Comparison of ENCODE assay signal across 8 mouse cellular contexts in the genomic region with DNA sequence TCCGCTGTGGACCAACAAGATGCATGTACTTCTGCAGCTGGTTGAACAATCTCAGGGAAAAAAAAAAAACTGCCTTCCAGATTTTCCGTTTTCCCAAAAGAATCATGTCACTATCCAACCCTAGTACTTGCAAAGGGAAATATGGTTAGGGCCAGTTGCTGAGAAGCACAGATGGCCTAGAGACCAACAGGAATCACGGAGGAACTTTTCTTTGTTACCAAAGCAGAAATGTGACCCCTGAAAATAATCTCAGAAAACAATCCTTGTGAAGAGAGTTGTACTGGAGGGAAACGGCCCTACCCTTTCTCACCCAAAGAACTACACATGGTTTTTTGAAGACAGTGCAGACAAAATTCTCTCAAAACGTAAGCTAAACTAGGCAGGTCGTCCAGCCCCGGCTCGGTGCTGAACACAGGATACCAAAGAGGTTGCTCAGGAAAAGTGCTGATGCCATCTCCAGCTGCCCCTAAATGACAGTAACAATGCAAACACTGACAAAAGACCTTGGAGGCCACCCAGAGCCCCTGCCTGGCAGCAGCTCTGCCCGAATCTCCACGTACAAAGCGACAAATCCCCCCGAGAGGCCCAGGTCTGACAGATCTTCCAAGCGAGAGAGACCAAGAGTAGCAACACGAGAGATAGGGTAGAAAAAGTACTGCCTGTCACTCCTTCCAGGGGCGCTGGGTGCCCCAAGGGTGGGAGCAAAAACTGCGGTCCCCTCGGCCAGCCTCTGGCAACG. TPM values are rescaled to one million over a fixed set of nuclear protein-coding genes. Genes with fewer than 3 reads are reported as not detected.
DNase-seq lines count a peak whose midpoint lies in the region; ATAC-seq and TF ChIP-seq lines count a peak whose summit lies in the region.

No protein-coding gene starts in this region.

- intact Hi-C loops in gastrocnemius, adult 2 months (cut with DNase I): loop anchor here (1.0 to 5.0 kb wide), 4 partner anchors 22 to 97 kb away; a partner anchor contains a TSS

- H3K4me3 ChIP-seq in gastrocnemius, adult 2 months: peak overlapping the region; percentile 82
- peak overlapping the region; percentile 99 for H3K4me3 ChIP-seq in embryonic fibroblast, embryonic 13.5 days (ENCODE audit: insufficient read depth, low read length)
- peak overlapping the region; percentile 87 for H3K4me3 ChIP-seq in hindbrain, embryonic 10.5 days
- peak overlapping the region; percentile 91 for H3K4me3 ChIP-seq in limb, embryonic 12.5 days (replicated peaks)
- peak overlapping the region; percentile 89 for H3K4me3 ChIP-seq in myocyte

- TF ChIP-seq POLR2A in embryonic fibroblast, embryonic 13.5 days (IDR thresholded peaks at IDR 0.05; ENCODE audit: low read depth, low read length): no peak
- no peak for TF ChIP-seq POLR2A in myocyte (IDR thresholded peaks at IDR 0.05; ENCODE audit: insufficient read length, low read depth)

- no peaks in the 10 kb centered on the region for H3K27me3 ChIP-seq in hindbrain, embryonic 10.5 days (ENCODE audit: insufficient read depth, poor library complexity, severe bottlenecking)
- H3K27me3 ChIP-seq in limb, embryonic 12.5 days: no peaks in the 10 kb centered on the region
- H3K27me3 ChIP-seq in myocyte (ENCODE audit: control insufficient read depth, insufficient read depth, insufficient read length): no peaks in the 10 kb centered on the region

- peak overlapping the region; percentile 93 for H3K27ac ChIP-seq in gastrocnemius, adult 2 months
- H3K27ac ChIP-seq in embryonic fibroblast, embryonic 13.5 days (ENCODE audit: insufficient read depth, low read length): peak overlapping the region; percentile 75
- peak overlapping the region; percentile 98 for H3K27ac ChIP-seq in hindbrain, embryonic 10.5 days
- H3K27ac ChIP-seq in limb, embryonic 12.5 days: peak overlapping the region; percentile 98

- H3K4me2 ChIP-seq in limb, embryonic 12.5 days: peak overlapping the region; percentile 72
- peak overlapping the region; percentile 81 for H3K4me2 ChIP-seq in myocyte (ENCODE audit: low read depth)

- WGBS in hindbrain, embryonic 10.5 days: 2% methylated on average over 18 of the region's 18 CpGs
- 2% methylated on average over 18 of the region's 18 CpGs for WGBS in limb, embryonic 12.5 days

- no peaks in the 10 kb centered on the region for H3K9me3 ChIP-seq in hindbrain, embryonic 10.5 days
- H3K9me3 ChIP-seq in limb, embryonic 12.5 days: no peaks in the 10 kb centered on the region

- H3ac ChIP-seq in myocyte (ENCODE audit: control insufficient read depth, insufficient read length): peak overlapping the region; percentile 97

- DNase-seq in gastrocnemius, adult 2 months: no peak
- DNase-seq in gastrocnemius, postnatal 4 days (ENCODE audit: low spot score in 2 of 2): no peak
- DNase-seq in Muller cell, postnatal 12 days (ENCODE audit: inconsistent ontology term): peak; percentile 46
- DNase-seq in hindbrain, embryonic 10.5 days (ENCODE audit: low spot score): peak; percentile 60
- DNase-seq in yolk sac, embryonic 10.5 days (ENCODE audit: low spot score): peak; percentile 52

- H3K4me1 ChIP-seq in embryonic fibroblast, embryonic 13.5 days (ENCODE audit: control insufficient read depth, insufficient read depth, low read length): peaks cover 4% of the 10 kb centered on the region; the same call in 1 of the 2 replicates
- peaks cover 27% of the 10 kb centered on the region for H3K4me1 ChIP-seq in hindbrain, embryonic 10.5 days (replicated peaks)
- H3K4me1 ChIP-seq in limb, embryonic 12.5 days (replicated peaks): peaks cover 26% of the 10 kb centered on the region

- TF ChIP-seq CTCF in gastrocnemius, adult 2 months (IDR thresholded peaks at IDR 0.05): no peak
- TF ChIP-seq CTCF in embryonic fibroblast, embryonic 13.5 days (IDR thresholded peaks at IDR 0.05; ENCODE audit: borderline replicate concordance, insufficient read depth, low read length): no peak

- peak overlapping the region; percentile 89 for H3K9ac ChIP-seq in limb, embryonic 12.5 days (replicated peaks)

- ATAC-seq in limb, embryonic 12.5 days (ENCODE audit: insufficient number of reproducible peaks, insufficient read depth, low FRiP score, low TSS enrichment, low read depth): 0 out of 2 replicates have a peak, but pooled peaks have one; percentile 3

- peaks cover 21% of the 10 kb centered on the region for H3K36me3 ChIP-seq in hindbrain, embryonic 10.5 days
- H3K36me3 ChIP-seq in limb, embryonic 12.5 days: peaks cover 17% of the 10 kb centered on the region
- no peaks in the 10 kb centered on the region for H3K36me3 ChIP-seq in myocyte (ENCODE audit: control insufficient read depth, insufficient read depth)

- peaks cover 52% of the 10 kb centered on the region for H3K79me2 ChIP-seq in myocyte (ENCODE audit: control insufficient read depth, insufficient read depth)

TF ChIP-seq in myocyte, 11 proteins besides CTCF, POLR2A, EP300 and RAD21:
- TF ChIP-seq POLR2AphosphoS2 (IDR thresholded peaks at IDR 0.05; ENCODE audit: insufficient read length, low read depth) (no peak), MYOD1 (IDR thresholded peaks at IDR 0.05; ENCODE audit: control insufficient read depth in 1 of 3, insufficient read length in 2 of 3, low read depth in 2 of 3) (no peak), TCF3 (IDR thresholded peaks at IDR 0.05; ENCODE audit: insufficient read length, low read depth) (no peak), TCF12 (IDR thresholded peaks at IDR 0.05; ENCODE audit: insufficient read depth, poor library complexity, severe bottlenecking) (no peak), E2F4 (IDR thresholded peaks at IDR 0.05; ENCODE audit: insufficient read depth) (no peak), SRF (IDR thresholded peaks at IDR 0.05; ENCODE audit: control insufficient read depth, insufficient read length, low read depth) (no peak), REST (IDR thresholded peaks at IDR 0.05; ENCODE audit: insufficient read depth, insufficient read length) (no peak), MAX (IDR thresholded peaks at IDR 0.05; ENCODE audit: low read depth) (no peak), MYOG (IDR thresholded peaks at IDR 0.05; ENCODE audit: control insufficient read depth in 1 of 3, insufficient read depth in 1 of 3, insufficient read length in 2 of 3, low read depth in 2 of 3) (no peak), CEBPB (IDR thresholded peaks at IDR 0.05; ENCODE audit: insufficient read depth, poor library complexity, severe bottlenecking) (no peak), USF1 (IDR thresholded peaks at IDR 0.05; ENCODE audit: low read depth) (no peak)

RNA-seq across cellular contexts. Expression of a gene that starts 1.5 kb away (rescaled TPM):
- total RNA-seq in gastrocnemius, adult 2 months (2021): 10 to 100 TPM; 43.7 to 55.6 TPM
- 10 to 100 TPM; 79.1 to 88.6 TPM for total RNA-seq in gastrocnemius, postnatal 4 days (2021)
- polyA plus RNA-seq in embryonic fibroblast, embryonic 13.5 days (2011; ENCODE audit: insufficient read length, low read depth, missing spikeins): 111 and 114 TPM in 2 replicates
- 76.8 and 86.9 TPM in 2 replicates for polyA plus RNA-seq in hindbrain, embryonic 10.5 days (2016; fragmentation: Nextera tagmentation; extraction: Ambion mirVana)
- 77.7 and 80.1 TPM in 2 replicates for polyA plus RNA-seq in limb, embryonic 12.5 days (2016; fragmentation: Nextera tagmentation; extraction: Ambion mirVana)
- 71.2 TPM for polyA plus RNA-seq in myocyte (2012; fragmentation: generic; extraction: Trizol)

RNA-seq across cellular contexts. Expression of a gene that starts 29.9 kb away (rescaled TPM):
- 10 to 100 TPM; 45.2 to 57.6 TPM for total RNA-seq in gastrocnemius, adult 2 months (2021)
- total RNA-seq in gastrocnemius, postnatal 4 days (2021): 10 to 100 TPM; 75.4 to 84.5 TPM
- 62.6 and 66.2 TPM in 2 replicates for polyA plus RNA-seq in embryonic fibroblast, embryonic 13.5 days (2011; ENCODE audit: insufficient read length, low read depth, missing spikeins)
- 266 and 284 TPM in 2 replicates for polyA plus RNA-seq in hindbrain, embryonic 10.5 days (2016; fragmentation: Nextera tagmentation; extraction: Ambion mirVana)
- 274 and 295 TPM in 2 replicates for polyA plus RNA-seq in limb, embryonic 12.5 days (2016; fragmentation: Nextera tagmentation; extraction: Ambion mirVana)
- polyA plus RNA-seq in myocyte (2012; fragmentation: generic; extraction: Trizol): 57.9 TPM

RNA-seq across cellular contexts. Expression of a gene that starts 44.9 kb away (rescaled TPM):
- total RNA-seq in gastrocnemius, adult 2 months (2021): 10 to 100 TPM; 47.5 to 47.9 TPM
- total RNA-seq in gastrocnemius, postnatal 4 days (2021): 10 to 100 TPM; 53.2 to 54.4 TPM
- polyA plus RNA-seq in embryonic fibroblast, embryonic 13.5 days (2011; ENCODE audit: insufficient read length, low read depth, missing spikeins): 25.2 and 32.6 TPM in 2 replicates
- 16.4 and 16.8 TPM in 2 replicates for polyA plus RNA-seq in hindbrain, embryonic 10.5 days (2016; fragmentation: Nextera tagmentation; extraction: Ambion mirVana)
- polyA plus RNA-seq in limb, embryonic 12.5 days (2016; fragmentation: Nextera tagmentation; extraction: Ambion mirVana): 26.0 and 30.7 TPM in 2 replicates
- 14.3 TPM for polyA plus RNA-seq in myocyte (2012; fragmentation: generic; extraction: Trizol)

Comparison
In these comparisons a context has a peak if more than half of its experiments do, and no peak if none do; other contexts are left out.
1. DNase-seq: peak in Muller cell, postnatal 12 days (single experiment), hindbrain, embryonic 10.5 days (single experiment) and yolk sac, embryonic 10.5 days (single experiment); none in gastrocnemius, adult 2 months (single experiment) and gastrocnemius, postnatal 4 days (0 of 2).
2. Peak in every context shown above with its lines, with median percentiles within 50 percentile points of each other: H3K27ac ChIP-seq and H3K4me3 ChIP-seq.